Mouse (Mus musculus): ENCODE results near the gene Mesp1. TPM values are rescaled to one million over a fixed set of nuclear protein-coding genes. Genes with fewer than 3 reads are reported as not detected.

Gene Mesp1
- polyA plus RNA-seq (2016; fragmentation: Nextera tagmentation; extraction: Ambion mirVana), result 0.17 TPM in 1 of 2 replicates, not detected in the other

- WGBS, result 76% methylated on average over 6 of the region's 6 CpGs
- peak within 1 kb of the TSS; percentile 33; the same call in 1 of the 2 replicates for H3K9ac ChIP-seq
- H3K27ac ChIP-seq, result no peak within 1 kb of the TSS
- peak within 1 kb of the TSS; percentile 66 for H3K4me2 ChIP-seq (replicated peaks)
- peaks cover 15% of the 10 kb centered on the region for H3K4me1 ChIP-seq
- peaks cover 71% of the 10 kb centered on the region for H3K27me3 ChIP-seq
- no peak for ATAC-seq (ENCODE audit: low FRiP score)
- peak within 1 kb of the TSS; percentile 40 for H3K4me3 ChIP-seq
- H3K36me3 ChIP-seq, result no peaks in the 10 kb centered on the region
- no peaks in the 10 kb centered on the region for H3K9me3 ChIP-seq (replicated peaks)
These were observed at the start of gene Mesp1 for GRCm38 (mm10) chr7:79793688-79794087. Mesp1 (minus strand) TSS chr7:79793788.

DNA sequence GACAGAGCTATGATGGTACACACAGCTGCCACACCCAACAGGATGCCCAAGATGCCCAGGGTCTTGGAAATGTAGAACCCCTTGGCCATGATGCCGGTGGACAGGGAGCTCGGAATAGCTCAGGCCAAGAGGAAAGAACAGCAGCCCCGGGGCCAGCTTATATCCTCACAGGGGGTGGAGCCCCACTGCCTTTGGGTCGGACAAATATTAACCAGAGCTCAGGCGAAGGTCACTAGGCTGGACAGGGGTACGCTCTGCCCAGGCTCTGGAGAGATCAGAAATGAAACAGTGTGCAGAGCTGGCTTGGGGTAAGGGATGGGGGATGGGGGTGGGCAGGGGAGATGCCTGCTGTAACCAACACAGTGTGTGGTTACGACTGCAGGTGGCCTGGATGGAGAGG lies 48.6 kb upstream of the Mesp1 start:
- ATAC-seq (ENCODE audit: low FRiP score), result no peak
- Histone ChIP-seq H3K27me3 (peaks cover 6% of the 10 kb centered on the region), H3K36me3 (no peaks in the 10 kb centered on the region), H3K9ac (no peak overlapping the region), H3K27ac (no peak overlapping the region), H3K4me2 (replicated peaks) (no peak overlapping the region), H3K9me3 (replicated peaks) (no peaks in the 10 kb centered on the region), H3K4me3 (no peak overlapping the region), H3K4me1 (no peaks in the 10 kb centered on the region)
- WGBS, result 59% methylated on average over 7 of the region's 7 CpGs

DNA sequence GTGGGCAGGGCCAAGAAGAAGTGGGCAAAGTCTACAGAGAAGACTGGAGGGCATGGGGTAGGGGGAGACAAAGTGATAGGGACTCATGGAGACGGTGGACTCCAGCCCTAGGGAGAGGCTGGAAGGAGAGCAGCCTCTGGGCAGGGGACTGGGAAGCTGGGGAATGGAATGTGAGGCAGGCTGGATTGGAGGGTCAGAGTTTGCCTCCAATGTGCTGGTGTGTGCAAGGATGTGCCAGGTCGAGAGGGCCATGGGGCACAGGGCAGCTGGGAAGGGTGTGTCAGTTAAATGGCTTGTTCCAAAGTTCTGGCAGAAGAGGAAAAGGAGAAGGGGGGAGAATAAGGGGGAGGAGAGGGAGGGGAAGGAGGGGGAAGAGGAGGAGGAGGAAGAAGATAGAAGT lies 43.7 kb upstream of the Mesp1 start:
- Histone ChIP-seq H3K36me3 (no peaks in the 10 kb centered on the region), H3K27ac (no peak overlapping the region), H3K4me2 (replicated peaks) (no peak overlapping the region), H3K27me3 (no peaks in the 10 kb centered on the region), H3K9ac (no peak overlapping the region), H3K9me3 (replicated peaks) (no peaks in the 10 kb centered on the region), H3K4me1 (no peaks in the 10 kb centered on the region), H3K4me3 (no peak overlapping the region)
- ATAC-seq (ENCODE audit: low FRiP score), result no peak
- 75% methylated on average over 2 of the region's 2 CpGs for WGBS

DNA sequence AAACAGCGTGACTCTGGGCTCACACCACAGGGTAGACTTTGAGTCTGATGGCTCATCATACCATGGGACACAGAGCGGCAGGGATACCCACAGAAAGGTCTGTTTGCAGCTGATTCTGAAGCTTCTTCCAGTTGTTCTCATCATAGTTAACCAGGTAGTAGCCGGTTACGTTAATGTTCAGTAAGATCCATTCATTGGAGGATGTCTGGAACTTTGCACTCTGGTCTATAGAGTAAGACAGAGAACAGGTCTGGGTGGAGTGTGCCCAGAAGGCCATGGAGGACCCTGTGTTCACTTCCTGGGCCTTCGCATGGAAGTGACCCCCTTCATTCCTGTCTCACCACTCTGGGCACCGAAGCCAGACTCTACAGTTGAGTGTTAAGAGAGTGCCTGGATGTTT lies 41.6 kb upstream of the Mesp1 start:
- no peak overlapping the region for H3K4me3 ChIP-seq
- H3K9ac ChIP-seq, result no peak overlapping the region
- ATAC-seq (ENCODE audit: low FRiP score), result no peak
- no peaks in the 10 kb centered on the region for H3K9me3 ChIP-seq (replicated peaks)
- no peak overlapping the region for H3K27ac ChIP-seq
- H3K4me1 ChIP-seq, result no peaks in the 10 kb centered on the region
- no peak overlapping the region for H3K4me2 ChIP-seq (replicated peaks)
- WGBS, result 95% methylated on average over 6 of the region's 6 CpGs
- H3K36me3 ChIP-seq, result no peaks in the 10 kb centered on the region
- H3K27me3 ChIP-seq, result no peaks in the 10 kb centered on the region

- Histone ChIP-seq H3K4me3 (no peak overlapping the region), H3K4me2 (replicated peaks) (no peak overlapping the region), H3K27ac (no peak overlapping the region), H3K9me3 (replicated peaks) (no peaks in the 10 kb centered on the region), H3K9ac (no peak overlapping the region), H3K27me3 (no peaks in the 10 kb centered on the region), H3K4me1 (no peaks in the 10 kb centered on the region), H3K36me3 (no peaks in the 10 kb centered on the region)
- ATAC-seq (ENCODE audit: low FRiP score), result no peak
These were observed 39.4 kb upstream of the Mesp1 start for GRCm38 (mm10) chr7:79832980-79833379.

DNA sequence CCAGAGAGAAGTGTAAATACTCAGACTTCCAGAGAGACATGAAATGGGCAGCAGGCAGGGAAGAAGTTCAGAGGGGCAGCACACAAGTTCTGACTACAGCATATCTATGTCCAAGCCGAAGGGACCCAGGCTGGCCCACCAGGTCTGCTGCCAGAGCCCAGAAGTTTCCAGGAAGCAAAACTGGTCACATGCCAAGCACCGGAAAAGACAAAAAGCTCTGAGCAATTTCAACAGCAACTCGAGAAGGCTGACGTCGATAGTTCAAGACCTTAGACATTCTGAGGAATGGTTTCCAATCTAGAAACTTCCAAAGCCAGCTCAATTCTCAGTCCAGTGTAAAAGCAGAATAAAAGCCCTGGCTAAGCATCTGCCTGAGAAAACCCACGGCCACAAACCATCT lies 38.0 kb upstream of the Mesp1 start:
- no peaks in the 10 kb centered on the region for H3K9me3 ChIP-seq (replicated peaks)
- H3K4me1 ChIP-seq, result no peaks in the 10 kb centered on the region
- no peak for ATAC-seq (ENCODE audit: low FRiP score)
- no peak overlapping the region for H3K4me2 ChIP-seq (replicated peaks)
- no peaks in the 10 kb centered on the region for H3K27me3 ChIP-seq
- H3K4me3 ChIP-seq, result no peak overlapping the region
- WGBS, result 78% methylated on average over 6 of the region's 6 CpGs
- no peak overlapping the region for H3K27ac ChIP-seq
- no peaks in the 10 kb centered on the region for H3K36me3 ChIP-seq
- no peak overlapping the region for H3K9ac ChIP-seq

DNA sequence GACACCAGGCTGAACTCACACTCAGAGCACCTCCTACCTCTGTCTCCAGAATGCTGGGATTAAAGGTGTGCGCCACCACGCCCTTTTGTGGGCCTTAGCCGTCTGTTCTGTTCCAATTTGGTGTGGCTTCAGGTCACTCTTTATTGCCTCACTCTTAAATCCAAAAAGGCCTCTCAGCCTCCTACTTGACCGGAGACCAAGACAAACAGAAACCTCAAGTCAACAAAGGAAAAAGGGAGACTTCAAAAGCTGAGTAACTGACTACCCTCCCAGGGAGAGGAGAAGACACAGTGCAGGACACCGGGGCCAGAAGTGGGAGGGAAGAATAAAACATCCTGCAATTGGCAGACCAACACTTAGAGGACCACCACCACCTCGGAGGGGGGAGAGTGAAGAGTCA lies 37.6 kb upstream of the Mesp1 start:
- Histone ChIP-seq H3K36me3 (no peaks in the 10 kb centered on the region), H3K4me2 (replicated peaks) (no peak overlapping the region), H3K4me3 (no peak overlapping the region), H3K9me3 (replicated peaks) (no peaks in the 10 kb centered on the region), H3K4me1 (no peaks in the 10 kb centered on the region), H3K9ac (no peak overlapping the region), H3K27ac (no peak overlapping the region), H3K27me3 (no peaks in the 10 kb centered on the region)
- no peak for ATAC-seq (ENCODE audit: low FRiP score)
- WGBS, result 78% methylated on average over 6 of the region's 6 CpGs

GRCm38 (mm10) chr7:79828341-79828740 lies 34.8 kb upstream of the Mesp1 start:
- no peak overlapping the region for H3K4me3 ChIP-seq
- H3K27ac ChIP-seq, result no peak overlapping the region
- 84% methylated on average over 3 of the region's 3 CpGs for WGBS
- ATAC-seq (ENCODE audit: low FRiP score), result no peak
- H3K36me3 ChIP-seq, result no peaks in the 10 kb centered on the region
- H3K9ac ChIP-seq, result no peak overlapping the region
- H3K4me1 ChIP-seq, result no peaks in the 10 kb centered on the region
- H3K4me2 ChIP-seq (replicated peaks), result no peak overlapping the region
- H3K9me3 ChIP-seq (replicated peaks), result 0 out of 2 replicates have a peak, but pooled peaks cover 4% of the 10 kb centered on the region
- H3K27me3 ChIP-seq, result no peaks in the 10 kb centered on the region

GRCm38 (mm10) chr7:79822092-79822695 lies 28.6 kb upstream of the Mesp1 start:
- Histone ChIP-seq H3K9ac (no peak overlapping the region), H3K36me3 (no peaks in the 10 kb centered on the region), H3K27ac (no peak overlapping the region), H3K4me2 (replicated peaks) (no peak overlapping the region), H3K27me3 (peaks cover 13% of the 10 kb centered on the region), H3K4me1 (no peaks in the 10 kb centered on the region), H3K4me3 (no peak overlapping the region), H3K9me3 (replicated peaks) (0 out of 2 replicates have a peak, but pooled peaks cover 4% of the 10 kb centered on the region)
- ATAC-seq (ENCODE audit: low FRiP score), result no peak
- 87% methylated on average over 12 of the region's 12 CpGs for WGBS

- Histone ChIP-seq H3K27ac (no peak overlapping the region), H3K4me3 (no peak overlapping the region), H3K36me3 (no peaks in the 10 kb centered on the region), H3K4me2 (replicated peaks) (no peak overlapping the region), H3K27me3 (peaks cover 21% of the 10 kb centered on the region), H3K9me3 (replicated peaks) (0 out of 2 replicates have a peak, but pooled peaks cover 4% of the 10 kb centered on the region), H3K9ac (no peak overlapping the region), H3K4me1 (no peaks in the 10 kb centered on the region)
- 51% methylated on average over 11 of the region's 11 CpGs for WGBS
- no peak for ATAC-seq (ENCODE audit: low FRiP score)
These were observed 26.4 kb upstream of the Mesp1 start for GRCm38 (mm10) chr7:79819996-79820395.

- no peak for ATAC-seq (ENCODE audit: low FRiP score)
- WGBS, result 48% methylated on average over 4 of the region's 4 CpGs
- peaks cover 21% of the 10 kb centered on the region for H3K27me3 ChIP-seq
These were observed 25.9 kb upstream of the Mesp1 start for GRCm38 (mm10) chr7:79819515-79819914.

DNA sequence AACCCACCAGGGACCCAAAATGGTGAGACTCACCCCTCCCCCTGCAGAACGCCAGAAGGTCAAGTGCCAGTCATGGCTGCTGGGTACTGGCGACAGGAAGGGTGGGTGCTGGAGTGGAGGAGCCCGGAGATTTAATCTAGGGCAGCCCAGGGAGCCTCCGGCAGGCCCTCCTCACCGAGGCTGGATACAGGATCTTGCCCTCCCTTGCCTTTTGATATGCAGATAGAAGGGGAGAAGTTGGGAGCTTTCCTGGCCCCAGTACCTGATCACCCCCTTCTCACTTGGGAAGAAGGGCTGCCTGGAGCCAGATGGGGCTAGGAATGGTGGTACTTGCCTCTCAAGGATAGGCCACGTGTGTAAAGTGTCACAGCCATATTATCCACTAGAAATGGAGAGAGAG lies 24.7 kb upstream of the Mesp1 start:
- no peaks in the 10 kb centered on the region for H3K4me1 ChIP-seq
- ATAC-seq (ENCODE audit: low FRiP score), result no peak

More at GRCm38 (mm10) chr7:79819515-79819914, 25.9 kb upstream of the Mesp1 start:
- H3K9me3 ChIP-seq (replicated peaks), result 0 out of 2 replicates have a peak, but pooled peaks cover 2% of the 10 kb centered on the region
- no peak overlapping the region for H3K4me2 ChIP-seq (replicated peaks)
- H3K27ac ChIP-seq, result no peak overlapping the region
- H3K36me3 ChIP-seq, result no peaks in the 10 kb centered on the region
- H3K4me3 ChIP-seq, result no peak overlapping the region
- no peaks in the 10 kb centered on the region for H3K4me1 ChIP-seq
- H3K9ac ChIP-seq, result no peak overlapping the region

DNA sequence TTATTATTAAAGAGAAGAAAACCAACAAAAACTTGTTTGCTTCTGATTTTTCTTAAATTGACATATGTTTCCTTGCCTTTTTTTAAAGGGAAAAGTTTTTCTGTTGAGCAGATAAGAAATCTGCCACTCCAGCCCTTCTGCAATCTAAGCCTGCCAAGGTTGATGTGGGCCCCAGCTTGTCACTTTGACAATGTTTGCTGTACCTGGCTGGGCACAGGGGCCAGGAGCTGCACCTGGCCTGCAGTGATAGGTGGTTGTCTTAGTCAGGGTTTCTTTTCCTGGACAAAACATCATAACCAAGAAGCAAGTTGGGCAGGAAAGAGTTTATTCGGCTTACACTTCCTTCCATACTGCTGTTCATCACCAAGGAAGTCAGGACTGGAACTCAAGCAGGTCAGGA lies 19.8 kb upstream of the Mesp1 start:
- Histone ChIP-seq H3K9me3 (replicated peaks) (no peaks in the 10 kb centered on the region), H3K4me3 (no peak overlapping the region), H3K4me2 (replicated peaks) (no peak overlapping the region), H3K4me1 (peaks cover 9% of the 10 kb centered on the region), H3K27ac (no peak overlapping the region), H3K9ac (no peak overlapping the region), H3K27me3 (peaks cover 40% of the 10 kb centered on the region), H3K36me3 (no peaks in the 10 kb centered on the region)
- ATAC-seq (ENCODE audit: low FRiP score), result no peak
- 96% methylated on average over 1 of the region's 1 CpGs for WGBS

More for the DNA sequence above, 24.7 kb upstream of the Mesp1 start:
- H3K9me3 ChIP-seq (replicated peaks), result no peaks in the 10 kb centered on the region
- no peak overlapping the region for H3K9ac ChIP-seq
- H3K36me3 ChIP-seq, result no peaks in the 10 kb centered on the region
- no peak overlapping the region for H3K27ac ChIP-seq
- H3K4me2 ChIP-seq (replicated peaks), result no peak overlapping the region
- WGBS, result 8% methylated on average over 6 of the region's 6 CpGs
- no peak overlapping the region for H3K4me3 ChIP-seq
- H3K27me3 ChIP-seq, result peaks cover 21% of the 10 kb centered on the region
